Mouse (Mus musculus) c-Kit-positive CD71-positive TER-119-positive erythroid progenitor cells, embryonic 14.5 days (primary cell): ENCODE measurements at regions not wholly inside any gene's neighbourhood (a gene's known extent, or its start where the extent isn't known, plus 50 kb on each side); places are given as distances from the start of the nearest gene placed in this dataset.

Experiments
- DNase-seq: peaks from one replicate; pipeline ENCODE4 v3.0.0-alpha.2; 2013; ENCODE audit warnings: low spot score

GRCm38 (mm10) chr1:90347032-90347431, 143.3 kb downstream of the Ackr3 start:
- no peak for DNase-seq

GRCm38 (mm10) chr1:90349611-90350010, 145.8 kb downstream of the Ackr3 start:
- no peak for DNase-seq

- no peak for DNase-seq
These were observed 149.5 kb downstream of the Ackr3 start for GRCm38 (mm10) chr1:90353325-90353724.

GRCm38 (mm10) chr1:90356567-90356966, 152.8 kb downstream of the Ackr3 start:
- no peak for DNase-seq

GRCm38 (mm10) chr1:90357391-90357790, 153.6 kb downstream of the Ackr3 start:
- DNase-seq, result no peak

- DNase-seq, result no peak
These were observed 155.2 kb downstream of the Ackr3 start for GRCm38 (mm10) chr1:90358971-90359370.

- DNase-seq, result no peak
These were observed 156.3 kb downstream of the Ackr3 start for GRCm38 (mm10) chr1:90360065-90360464.

GRCm38 (mm10) chr1:90364444-90364843, 160.7 kb downstream of the Ackr3 start:
- DNase-seq, result no peak

- DNase-seq, result no peak
These were observed 164.8 kb downstream of the Ackr3 start for GRCm38 (mm10) chr1:90368581-90368980.

GRCm38 (mm10) chr1:90369287-90369686, 165.5 kb downstream of the Ackr3 start:
- DNase-seq, result peak; percentile 2

- DNase-seq, result no peak
These were observed 167.0 kb downstream of the Ackr3 start for GRCm38 (mm10) chr1:90370766-90371165.

GRCm38 (mm10) chr1:90373001-90373400, 169.2 kb downstream of the Ackr3 start:
- no peak for DNase-seq

GRCm38 (mm10) chr1:90374517-90374916, 170.7 kb downstream of the Ackr3 start:
- no peak for DNase-seq

GRCm38 (mm10) chr1:90380034-90380705, 176.4 kb downstream of the Ackr3 start:
- no peak for DNase-seq

GRCm38 (mm10) chr1:90382941-90383470, 179.2 kb downstream of the Ackr3 start:
- DNase-seq, result no peak

- no peak for DNase-seq
These were observed 181.2 kb downstream of the Ackr3 start for GRCm38 (mm10) chr1:90385024-90385423.

- DNase-seq, result no peak
These were observed 183.0 kb downstream of the Ackr3 start for GRCm38 (mm10) chr1:90386792-90387191.

- no peak for DNase-seq
These were observed 186.6 kb downstream of the Ackr3 start for GRCm38 (mm10) chr1:90390422-90390821.

GRCm38 (mm10) chr1:90393861-90394260, 190.1 kb downstream of the Ackr3 start:
- DNase-seq, result no peak

- no peak for DNase-seq
These were observed 191.7 kb downstream of the Ackr3 start for GRCm38 (mm10) chr1:90395331-90396016.

GRCm38 (mm10) chr1:90396660-90397059, 192.9 kb downstream of the Ackr3 start:
- DNase-seq, result no peak

GRCm38 (mm10) chr1:90397355-90397754, 193.6 kb downstream of the Ackr3 start:
- no peak for DNase-seq

GRCm38 (mm10) chr1:90398396-90398975, 194.7 kb downstream of the Ackr3 start:
- no peak for DNase-seq
